Mouse (Mus musculus) E14TG2a.4 (cell line): Measurements from ENCODE around the gene Ensa.

Experiments
- H3K27me3 ChIP-seq: 2 replicates; pipeline ENCODE4 v1.6.1; 2014; ENCODE audit warnings: low read length, control low read depth; ENCODE audit not compliant: insufficient read depth
- H3K36me3 ChIP-seq: 2 replicates; pipeline ENCODE4 v1.6.1; 2014; ENCODE audit warnings: low read length, control low read depth; ENCODE audit not compliant: insufficient read depth
- H3K4me1 ChIP-seq: replicated peaks from 2 replicates; pipeline ENCODE4 v1.6.1; 2014; ENCODE audit warnings: low read depth, low read length, control low read depth
- H3K4me3 ChIP-seq: replicated peaks from 2 replicates; pipeline ENCODE4 v1.5.1; 2014; ENCODE audit warnings: mild to moderate bottlenecking, low read length
- H3K9me3 ChIP-seq: 2 replicates; pipeline ENCODE4 v1.6.1; 2014; ENCODE audit warnings: low read length, control low read depth
- CTCF ChIP-seq: conservative IDR thresholded peaks from 2 replicates; pipeline ENCODE4 v1.5.1; 2014; ENCODE audit warnings: low read length
- NANOG ChIP-seq: IDR thresholded peaks from 2 replicates; pipeline ENCODE4 v1.6.1; 2014; ENCODE audit warnings: borderline replicate concordance, low read length, mixed read lengths
- POU5F1 ChIP-seq: IDR thresholded peaks from 2 replicates; pipeline ENCODE4 v1.6.1; 2014; ENCODE audit warnings: low read length, borderline replicate concordance

Ensa gene

DNA sequence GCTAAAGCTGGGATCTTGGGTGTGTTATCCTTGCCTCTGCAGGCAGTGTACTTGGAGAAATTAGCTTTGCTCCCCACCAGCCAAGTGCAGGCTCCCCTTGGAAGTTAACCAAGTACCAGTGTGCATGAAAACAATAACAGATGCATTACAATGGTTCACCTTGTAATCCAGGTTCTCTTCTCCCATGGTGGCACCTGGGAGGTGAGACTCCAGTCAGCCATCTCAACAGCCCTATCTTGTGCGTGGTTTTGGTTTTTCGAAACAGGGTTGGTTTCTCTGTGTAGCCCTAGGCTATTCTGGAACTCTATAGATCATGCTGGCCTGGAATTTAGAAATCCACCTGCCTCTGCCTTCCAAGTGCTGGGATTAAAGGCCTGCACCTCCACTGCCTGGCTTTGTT is 38.7 kb downstream of the Ensa start:
- peak; percentile 32; the same call in 1 of the 2 replicates for TF ChIP-seq NANOG
- TF ChIP-seq CTCF = no peak
- peak; percentile 83 for TF ChIP-seq POU5F1
- H3K9me3 ChIP-seq = no peaks in the 10 kb centered on the region
- peak overlapping the region; percentile 93 for H3K4me3 ChIP-seq
- peaks cover 75% of the 10 kb centered on the region for H3K36me3 ChIP-seq
- H3K27me3 ChIP-seq = no peaks in the 10 kb centered on the region
- peaks cover 62% of the 10 kb centered on the region for H3K4me1 ChIP-seq

DNA sequence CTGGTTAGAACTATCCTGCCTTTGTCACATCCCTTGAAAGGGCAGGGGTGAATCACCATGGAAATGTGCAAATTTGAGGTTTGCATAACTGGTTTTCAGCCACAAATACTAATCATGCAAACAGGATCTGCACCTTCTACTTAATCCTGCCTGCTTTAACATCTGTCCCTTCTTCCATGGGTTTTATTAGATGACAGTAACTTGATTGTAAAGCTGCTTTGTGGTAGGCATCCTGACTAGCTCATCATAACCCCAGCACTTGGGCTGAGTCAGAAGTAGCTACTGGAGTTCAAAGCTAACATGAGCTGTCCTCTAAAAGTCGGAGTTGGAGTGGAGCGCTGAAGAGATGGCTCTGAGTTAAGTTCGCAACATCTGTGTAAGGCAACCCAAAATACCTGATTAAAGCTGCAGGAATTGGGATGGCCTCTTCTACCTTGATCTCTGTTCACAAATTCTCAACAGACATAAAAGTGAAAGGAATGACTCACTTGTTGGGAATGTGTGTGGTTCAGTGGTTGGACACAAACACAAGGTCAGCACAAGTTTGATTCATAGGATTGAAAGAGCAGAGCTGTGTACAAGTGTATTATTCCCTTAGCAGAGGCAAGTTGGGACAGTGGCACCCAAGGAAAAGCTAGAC is 39.3 kb downstream of the Ensa start:
- no peaks in the 10 kb centered on the region for H3K9me3 ChIP-seq
- peaks cover 68% of the 10 kb centered on the region for H3K4me1 ChIP-seq
- TF ChIP-seq CTCF = no peak
- TF ChIP-seq POU5F1 = no peak
- TF ChIP-seq NANOG = no peak; the same call in 1 of the 2 replicates

DNA sequence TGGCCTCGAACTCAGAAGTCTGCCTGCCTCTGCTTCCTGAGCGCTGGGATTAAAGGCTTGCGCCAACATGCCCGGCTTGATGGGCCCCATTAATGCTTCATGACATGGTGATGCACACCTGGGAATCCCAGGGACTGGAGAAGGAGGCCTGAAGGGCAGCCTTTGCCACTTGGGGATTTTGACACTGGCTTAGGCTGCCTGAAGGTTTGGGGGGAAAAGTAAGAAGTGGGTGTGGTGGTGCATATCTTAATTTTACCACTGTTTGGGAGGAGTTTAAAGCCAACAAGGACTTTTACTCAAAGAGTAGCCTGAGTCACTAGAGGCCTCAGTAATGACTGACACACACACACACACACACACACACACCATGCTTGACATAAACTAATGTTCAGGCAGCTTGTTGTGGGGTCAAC is 40.2 kb downstream of the Ensa start:
- no peaks in the 10 kb centered on the region for H3K9me3 ChIP-seq

More for the DNA sequence above, 39.3 kb downstream of the Ensa start:
- H3K27me3 ChIP-seq = no peaks in the 10 kb centered on the region
- H3K36me3 ChIP-seq = peaks cover 81% of the 10 kb centered on the region
- peak overlapping the region; percentile 93 for H3K4me3 ChIP-seq

DNA sequence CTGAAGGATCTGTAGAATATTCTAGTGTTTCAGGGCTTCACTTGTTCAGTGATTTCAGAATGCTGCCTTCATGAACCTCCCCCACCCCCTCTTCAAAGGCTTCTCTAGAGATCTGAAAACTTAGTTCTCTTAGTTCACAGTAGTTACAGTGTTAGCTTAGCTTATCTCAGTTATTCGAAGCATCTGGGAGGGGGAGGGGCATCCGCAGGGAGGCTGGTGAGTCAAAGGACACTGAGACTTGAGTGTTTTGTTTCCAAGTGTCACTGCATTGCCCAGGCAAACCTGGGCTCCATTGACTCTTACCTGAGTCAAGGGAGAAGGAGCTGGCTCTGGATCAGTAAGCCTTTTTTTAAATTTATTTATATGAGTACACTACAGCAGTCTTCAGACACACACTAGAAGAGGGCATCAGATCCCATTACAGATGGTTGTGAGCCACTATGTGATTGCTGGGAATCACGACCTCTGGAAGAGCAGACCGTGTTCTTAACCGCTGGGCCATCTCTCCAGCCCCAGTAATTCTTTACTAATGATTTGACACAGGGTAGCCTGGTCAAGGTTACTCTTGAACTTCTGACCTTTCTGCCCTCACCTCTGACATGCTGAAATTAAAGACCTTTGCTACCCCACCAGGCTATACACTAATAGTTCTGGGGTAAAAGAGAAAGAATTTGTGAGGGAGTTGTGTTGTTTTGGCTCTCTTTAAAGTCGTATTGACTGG is 41.5 kb downstream of the Ensa start:
- Histone ChIP-seq H3K27me3 (no peaks in the 10 kb centered on the region), H3K4me3 (peak overlapping the region; percentile 60; the same call in 1 of the 2 replicates), H3K36me3 (peaks cover 79% of the 10 kb centered on the region), H3K4me1 (peaks cover 88% of the 10 kb centered on the region), H3K9me3 (no peaks in the 10 kb centered on the region)
- TF ChIP-seq CTCF (no peak), NANOG (no peak), POU5F1 (no peak)

More for the DNA sequence above, 40.2 kb downstream of the Ensa start:
- Histone ChIP-seq H3K4me1 (peaks cover 77% of the 10 kb centered on the region), H3K36me3 (peaks cover 84% of the 10 kb centered on the region), H3K27me3 (no peaks in the 10 kb centered on the region), H3K4me3 (peak overlapping the region; percentile 93)
- TF ChIP-seq CTCF (no peak), POU5F1 (no peak), NANOG (no peak)

DNA sequence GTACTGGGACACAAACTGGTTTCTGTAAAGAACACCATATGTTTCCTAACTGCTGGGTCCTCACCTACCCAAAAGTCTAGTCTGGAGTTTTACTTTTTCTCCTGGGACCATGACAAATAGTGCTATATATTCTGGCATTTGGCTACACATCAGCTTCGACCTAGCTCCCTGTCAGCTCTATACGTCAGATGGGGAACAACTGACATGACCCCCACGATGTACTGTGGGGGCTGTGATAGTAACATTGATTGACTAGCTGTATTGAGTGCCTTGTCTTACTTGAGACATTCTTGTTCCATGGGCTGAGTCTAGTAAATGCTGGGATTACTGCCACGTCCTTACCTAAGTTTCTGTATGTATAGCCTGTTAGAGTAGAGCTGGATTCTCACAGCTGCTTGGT is 42.7 kb downstream of the Ensa start:
- Histone ChIP-seq H3K4me3 (peak overlapping the region; percentile 60), H3K4me1 (peaks cover 96% of the 10 kb centered on the region), H3K36me3 (peaks cover 76% of the 10 kb centered on the region), H3K9me3 (no peaks in the 10 kb centered on the region), H3K27me3 (no peaks in the 10 kb centered on the region)
- TF ChIP-seq NANOG = no peak
- no peak for TF ChIP-seq CTCF

DNA sequence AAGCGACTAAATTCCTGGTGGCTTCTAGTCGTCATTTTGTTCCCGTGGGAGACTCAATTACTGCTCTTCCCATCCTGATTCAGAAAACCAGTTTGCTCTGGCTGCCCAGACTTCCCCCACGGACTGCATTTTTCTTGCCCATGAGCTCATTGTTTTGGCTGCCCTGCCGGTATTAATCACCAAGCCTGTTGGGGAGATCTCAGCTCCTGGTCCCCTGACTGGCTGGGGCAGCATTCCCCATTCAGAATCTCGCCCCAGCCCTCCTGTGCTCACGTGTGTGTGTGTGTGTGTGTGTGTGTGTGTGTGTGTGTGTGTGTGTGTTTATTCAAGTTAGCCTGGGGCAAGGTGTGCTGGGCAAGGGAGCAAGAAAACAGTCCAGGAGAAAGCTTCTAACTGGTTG is 43.2 kb downstream of the Ensa start:
- Histone ChIP-seq H3K9me3 (no peaks in the 10 kb centered on the region), H3K36me3 (peaks cover 75% of the 10 kb centered on the region), H3K4me3 (peak overlapping the region; percentile 60), H3K4me1 (peaks cover 96% of the 10 kb centered on the region), H3K27me3 (no peaks in the 10 kb centered on the region)
- TF ChIP-seq CTCF = no peak

DNA sequence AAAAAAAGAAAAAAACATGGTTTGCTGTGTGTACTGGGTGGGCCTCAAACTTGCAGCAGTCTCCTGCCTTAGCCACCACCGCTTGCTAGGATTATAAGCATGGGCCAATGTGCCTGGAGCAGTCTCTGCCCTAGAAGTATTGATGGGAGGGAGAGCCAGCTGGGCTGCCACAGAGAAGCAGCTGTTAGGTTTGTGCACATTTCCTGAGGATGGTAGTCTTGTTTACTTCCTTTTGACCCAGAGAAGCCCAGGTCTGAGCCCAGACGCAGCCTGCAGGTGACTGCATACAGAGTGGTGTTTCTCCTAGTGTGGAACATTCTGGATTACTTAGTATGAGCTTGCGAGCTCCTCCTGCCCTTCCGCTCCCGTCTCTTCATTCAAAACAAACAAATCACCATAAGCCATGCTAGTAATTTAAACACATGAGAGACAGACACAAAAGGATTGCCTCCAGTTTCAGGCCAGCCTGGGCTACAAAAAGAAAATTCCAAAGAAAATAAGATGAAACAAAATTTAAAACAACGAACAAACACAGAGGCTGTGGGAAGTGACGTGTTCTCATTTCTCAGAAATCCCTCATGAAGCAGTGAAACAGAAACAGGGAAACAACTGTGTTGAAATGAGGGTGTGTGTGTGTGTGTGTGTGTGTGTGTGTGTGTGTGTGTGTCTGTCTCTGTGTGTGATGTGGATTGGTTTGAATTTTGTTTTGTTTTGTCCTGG is 44.0 kb downstream of the Ensa start:
- no peaks in the 10 kb centered on the region for H3K9me3 ChIP-seq
- H3K27me3 ChIP-seq = no peaks in the 10 kb centered on the region
- H3K4me1 ChIP-seq = peaks cover 96% of the 10 kb centered on the region
- H3K36me3 ChIP-seq = peaks cover 75% of the 10 kb centered on the region
- TF ChIP-seq POU5F1 = no peak
- no peak for TF ChIP-seq NANOG
- TF ChIP-seq CTCF = no peak
- peak overlapping the region; percentile 60 for H3K4me3 ChIP-seq

DNA sequence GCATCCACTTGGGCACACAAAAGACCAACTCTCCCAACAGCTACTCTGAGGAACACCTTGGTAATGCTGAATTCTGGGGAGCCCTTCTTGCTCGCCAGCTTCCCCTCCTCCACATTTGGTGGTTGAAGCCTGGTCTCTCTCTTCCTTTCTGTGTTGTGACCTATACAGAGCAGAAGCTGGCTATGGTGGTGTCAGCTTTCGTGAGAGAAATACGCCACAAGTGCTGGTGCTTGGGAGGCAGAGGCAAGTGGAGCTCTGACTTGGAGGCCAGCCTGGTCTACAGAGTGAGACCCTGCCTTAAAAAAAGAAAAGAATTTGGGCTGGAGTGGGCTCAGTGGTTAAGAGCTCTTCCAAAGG is 44.5 kb downstream of the Ensa start:
- Histone ChIP-seq H3K9me3 (no peaks in the 10 kb centered on the region), H3K4me3 (no peak overlapping the region), H3K4me1 (peaks cover 92% of the 10 kb centered on the region), H3K36me3 (peaks cover 69% of the 10 kb centered on the region), H3K27me3 (no peaks in the 10 kb centered on the region)
- TF ChIP-seq CTCF (no peak), POU5F1 (no peak), NANOG (no peak)
